Mouse (Mus musculus) lung, embryonic 15.5 days (tissue): ENCODE results near the gene Rbms3. TPM values are rescaled to one million over a fixed set of nuclear protein-coding genes. Genes with fewer than 3 reads are reported as not detected.
A peak's percentile ranks its signal among the peaks of the same experiment; 100 is the strongest.

Source experiments
- ATAC-seq: fragments of 200-750 bp; cut with Nextera tagmentation; 2 replicates; pipeline ENCODE4 v1.8.0; 2017; ENCODE audit warnings: moderate number of reproducible peaks, borderline replicate concordance; ENCODE audit not compliant: low FRiP score, low TSS enrichment; ENCODE audit errors: extremely low read depth
- H3K27ac ChIP-seq: fragments of 300-500 bp; sonication (generic); 2 replicates; pipeline ENCODE4 v1.5.1; 2015; ENCODE audit warnings: moderate library complexity, mild to moderate bottlenecking, inconsistent platforms
- H3K27me3 ChIP-seq: fragments of 300-500 bp; sonication (generic); 2 replicates; pipeline ENCODE4 v1.6.1; 2015; ENCODE audit warnings: inconsistent platforms
- H3K36me3 ChIP-seq: fragments of 300-500 bp; sonication (generic); 2 replicates; pipeline ENCODE4 v1.6.1; 2015; ENCODE audit warnings: inconsistent platforms
- H3K4me1 ChIP-seq: fragments of 300-500 bp; sonication (generic); 2 replicates; pipeline ENCODE4 v1.6.1; 2015; ENCODE audit warnings: inconsistent platforms
- H3K4me2 ChIP-seq: fragments of 300-500 bp; sonication (generic); 2 replicates; pipeline ENCODE4 v1.6.1; 2015; ENCODE audit warnings: inconsistent platforms, mild to moderate bottlenecking, moderate library complexity
- H3K4me3 ChIP-seq: fragments of 300-500 bp; sonication (generic); 2 replicates; pipeline ENCODE4 v1.5.1; 2015; ENCODE audit warnings: mild to moderate bottlenecking, inconsistent platforms
- H3K9ac ChIP-seq: fragments of 300-500 bp; sonication (generic); 2 replicates; pipeline ENCODE4 v1.6.1; 2015; ENCODE audit warnings: inconsistent platforms
- H3K9me3 ChIP-seq: fragments of 300-500 bp; sonication (generic); 2 replicates; pipeline ENCODE4 v1.6.1; 2016; ENCODE audit warnings: inconsistent platforms
- WGBS: fragments of 180-500 bp; shearing (Covaris S2); methylation state at CpG from one replicate; pipeline ENCODE4 v1.1.7; 2015; 5-methylcytosine and 5-hydroxymethylcytosine counted together
- polyA plus RNA-seq: library from polyadenylated mRNA; unstranded; fragments of >200 nt; fragmentation: Nextera tagmentation; extraction: Ambion mirVana; gene quantifications from 2 replicates; pipeline ENCODE4 v1.2.1, GENCODE M21; 2015

The Rbms3 gene
- polyA plus RNA-seq, 1 experiment from 2014 or later, result 105 TPM

GRCm38 (mm10) chr9:116977428-116977827 lies 652.3 kb downstream of the Rbms3 start:
- no peak overlapping the region for H3K9ac ChIP-seq
- H3K4me1 ChIP-seq, result peaks cover 12% of the 10 kb centered on the region; the same call in 1 of the 2 replicates
- H3K36me3 ChIP-seq, result no peaks in the 10 kb centered on the region; the same call in 1 of the 2 replicates
- no peaks in the 10 kb centered on the region for H3K9me3 ChIP-seq
- H3K27me3 ChIP-seq, result no peaks in the 10 kb centered on the region
- no peak for ATAC-seq
- 85% methylated on average over 6 of the region's 6 CpGs for WGBS
- no peak overlapping the region for H3K4me3 ChIP-seq
- no peak overlapping the region for H3K4me2 ChIP-seq
- H3K27ac ChIP-seq, result peak overlapping the region; percentile 44; the same call in 1 of the 2 replicates

GRCm38 (mm10) chr9:116976575-116977408 lies 652.9 kb downstream of the Rbms3 start:
- Histone ChIP-seq H3K27ac (peak overlapping the region; percentile 44), H3K9ac (no peak overlapping the region), H3K36me3 (no peaks in the 10 kb centered on the region; the same call in 1 of the 2 replicates), H3K4me1 (peaks cover 12% of the 10 kb centered on the region; the same call in 1 of the 2 replicates), H3K27me3 (no peaks in the 10 kb centered on the region), H3K4me2 (no peak overlapping the region), H3K9me3 (no peaks in the 10 kb centered on the region), H3K4me3 (no peak overlapping the region)
- WGBS, result 57% methylated on average over 21 of the region's 21 CpGs
- no peak for ATAC-seq

- no peak overlapping the region for H3K4me2 ChIP-seq
- no peak overlapping the region for H3K9ac ChIP-seq
- H3K4me1 ChIP-seq, result peaks cover 12% of the 10 kb centered on the region; the same call in 1 of the 2 replicates
- WGBS, result 77% methylated on average over 4 of the region's 4 CpGs
- H3K27me3 ChIP-seq, result no peaks in the 10 kb centered on the region
- H3K27ac ChIP-seq, result no peak overlapping the region
- H3K36me3 ChIP-seq, result no peaks in the 10 kb centered on the region; the same call in 1 of the 2 replicates
- ATAC-seq, result no peak
- no peaks in the 10 kb centered on the region for H3K9me3 ChIP-seq
- no peak overlapping the region for H3K4me3 ChIP-seq
Observed at GRCm38 (mm10) chr9:116975269-116975668, 654.4 kb downstream of the Rbms3 start.

GRCm38 (mm10) chr9:116974134-116974533 lies 655.6 kb downstream of the Rbms3 start:
- Histone ChIP-seq H3K4me1 (peaks cover 12% of the 10 kb centered on the region; the same call in 1 of the 2 replicates), H3K4me2 (no peak overlapping the region; the same call in 1 of the 2 replicates), H3K9ac (no peak overlapping the region), H3K36me3 (no peaks in the 10 kb centered on the region; the same call in 1 of the 2 replicates), H3K27ac (peak overlapping the region; percentile 80), H3K4me3 (no peak overlapping the region), H3K9me3 (no peaks in the 10 kb centered on the region), H3K27me3 (no peaks in the 10 kb centered on the region)
- ATAC-seq, result no peak
- WGBS, result 86% methylated on average over 3 of the region's 3 CpGs

- peak; percentile 84; the same call in 1 of the 2 replicates for ATAC-seq
- H3K27ac ChIP-seq, result peak overlapping the region; percentile 80
- no peak overlapping the region for H3K9ac ChIP-seq
- H3K4me2 ChIP-seq, result no peak overlapping the region; the same call in 1 of the 2 replicates
- WGBS, result 13% methylated on average over 2 of the region's 2 CpGs
- no peaks in the 10 kb centered on the region for H3K27me3 ChIP-seq
- H3K36me3 ChIP-seq, result no peaks in the 10 kb centered on the region; the same call in 1 of the 2 replicates
- no peaks in the 10 kb centered on the region for H3K9me3 ChIP-seq
- no peak overlapping the region for H3K4me3 ChIP-seq
- H3K4me1 ChIP-seq, result peaks cover 12% of the 10 kb centered on the region; the same call in 1 of the 2 replicates
Observed at GRCm38 (mm10) chr9:116973594-116973993, 656.1 kb downstream of the Rbms3 start.

GRCm38 (mm10) chr9:116967317-116967716 lies 662.4 kb downstream of the Rbms3 start:
- no peak overlapping the region for H3K27ac ChIP-seq
- ATAC-seq, result no peak
- peaks cover 2% of the 10 kb centered on the region; the same call in 1 of the 2 replicates for H3K4me1 ChIP-seq
- no peak overlapping the region for H3K4me3 ChIP-seq
- H3K9ac ChIP-seq, result no peak overlapping the region
- 94% methylated on average over 3 of the region's 3 CpGs for WGBS
- no peaks in the 10 kb centered on the region for H3K27me3 ChIP-seq
- H3K9me3 ChIP-seq, result no peaks in the 10 kb centered on the region
- H3K36me3 ChIP-seq, result no peaks in the 10 kb centered on the region
- H3K4me2 ChIP-seq, result no peak overlapping the region

- 78% methylated on average over 6 of the region's 6 CpGs for WGBS
- Histone ChIP-seq H3K4me3 (no peak overlapping the region), H3K27me3 (no peaks in the 10 kb centered on the region), H3K36me3 (0 out of 2 replicates have a peak, but pooled peaks cover 3% of the 10 kb centered on the region), H3K9me3 (no peaks in the 10 kb centered on the region), H3K9ac (no peak overlapping the region), H3K27ac (peak overlapping the region; percentile 48; the same call in 1 of the 2 replicates), H3K4me2 (no peak overlapping the region), H3K4me1 (peaks cover 2% of the 10 kb centered on the region; the same call in 1 of the 2 replicates)
- no peak; the same call in 1 of the 2 replicates for ATAC-seq
Observed at GRCm38 (mm10) chr9:116965691-116966090, 664.0 kb downstream of the Rbms3 start.

GRCm38 (mm10) chr9:116956156-116956555 lies 673.6 kb downstream of the Rbms3 start:
- Histone ChIP-seq H3K4me1 (no peaks in the 10 kb centered on the region), H3K27me3 (no peaks in the 10 kb centered on the region), H3K4me3 (no peak overlapping the region), H3K36me3 (0 out of 2 replicates have a peak, but pooled peaks cover 2% of the 10 kb centered on the region), H3K4me2 (no peak overlapping the region), H3K9ac (no peak overlapping the region), H3K9me3 (no peaks in the 10 kb centered on the region), H3K27ac (no peak overlapping the region)
- no peak for ATAC-seq
- 78% methylated on average over 2 of the region's 2 CpGs for WGBS

GRCm38 (mm10) chr9:116948211-116948610 lies 681.5 kb downstream of the Rbms3 start:
- Histone ChIP-seq H3K36me3 (no peaks in the 10 kb centered on the region), H3K27ac (no peak overlapping the region), H3K9ac (no peak overlapping the region), H3K27me3 (no peaks in the 10 kb centered on the region), H3K9me3 (no peaks in the 10 kb centered on the region), H3K4me2 (no peak overlapping the region), H3K4me3 (no peak overlapping the region), H3K4me1 (peaks cover 11% of the 10 kb centered on the region)
- ATAC-seq, result no peak
- WGBS, result 51% methylated on average over 3 of the region's 3 CpGs

- ATAC-seq, result no peak
Observed at GRCm38 (mm10) chr9:116947369-116947768, 682.3 kb downstream of the Rbms3 start.

GRCm38 (mm10) chr9:116946787-116947186 lies 682.9 kb downstream of the Rbms3 start:
- no peak overlapping the region for H3K4me3 ChIP-seq
- peaks cover 11% of the 10 kb centered on the region for H3K4me1 ChIP-seq
- no peaks in the 10 kb centered on the region for H3K36me3 ChIP-seq
- WGBS, result 91% methylated on average over 3 of the region's 3 CpGs
- no peaks in the 10 kb centered on the region for H3K9me3 ChIP-seq
- H3K4me2 ChIP-seq, result no peak overlapping the region
- H3K9ac ChIP-seq, result no peak overlapping the region
- no peak for ATAC-seq
- no peaks in the 10 kb centered on the region for H3K27me3 ChIP-seq
- peak overlapping the region; percentile 2; the same call in 1 of the 2 replicates for H3K27ac ChIP-seq

More at GRCm38 (mm10) chr9:116947369-116947768, 682.3 kb downstream of the Rbms3 start:
- H3K4me2 ChIP-seq, result no peak overlapping the region
- H3K9me3 ChIP-seq, result no peaks in the 10 kb centered on the region
- H3K9ac ChIP-seq, result no peak overlapping the region
- H3K36me3 ChIP-seq, result no peaks in the 10 kb centered on the region
- peaks cover 11% of the 10 kb centered on the region for H3K4me1 ChIP-seq
- H3K4me3 ChIP-seq, result no peak overlapping the region
- H3K27me3 ChIP-seq, result no peaks in the 10 kb centered on the region
- 72% methylated on average over 4 of the region's 4 CpGs for WGBS
- H3K27ac ChIP-seq, result no peak overlapping the region

- Histone ChIP-seq H3K9me3 (no peaks in the 10 kb centered on the region), H3K27ac (peak overlapping the region; percentile 19; the same call in 1 of the 2 replicates), H3K9ac (no peak overlapping the region), H3K4me1 (peaks cover 11% of the 10 kb centered on the region), H3K27me3 (no peaks in the 10 kb centered on the region), H3K36me3 (no peaks in the 10 kb centered on the region), H3K4me2 (no peak overlapping the region), H3K4me3 (no peak overlapping the region)
- WGBS, result 46% methylated on average over 9 of the region's 9 CpGs
- no peak; the same call in 1 of the 2 replicates for ATAC-seq
Observed at GRCm38 (mm10) chr9:116945689-116946088, 684.0 kb downstream of the Rbms3 start.
